Mouse (Mus musculus): Measurements from ENCODE around the gene Thap4.

Gene Thap4

DNA sequence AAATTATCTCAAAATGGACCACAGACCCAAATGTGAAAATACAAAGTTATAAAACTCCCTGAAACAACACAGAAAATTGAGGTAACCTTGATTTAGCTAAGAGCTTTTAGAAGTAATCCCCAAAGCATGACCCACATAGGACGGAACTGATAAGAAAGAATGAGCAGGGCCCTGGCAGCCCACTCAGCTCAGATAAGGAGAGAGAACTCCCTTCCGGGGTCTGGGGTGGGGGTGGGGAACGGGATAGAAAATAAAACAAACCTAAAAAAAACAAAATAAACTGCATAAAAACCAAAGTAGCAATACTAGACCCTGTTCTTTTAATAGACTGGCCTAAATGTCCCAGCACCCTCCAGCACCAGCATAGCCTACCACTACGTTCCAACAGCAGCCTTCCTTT, 12.7 kb downstream of the Thap4 start:
- no peak for DNase-seq

- no peak for DNase-seq
These were observed 14.0 kb downstream of the Thap4 start for GRCm38 (mm10) chr1:93740671-93741070.

DNA sequence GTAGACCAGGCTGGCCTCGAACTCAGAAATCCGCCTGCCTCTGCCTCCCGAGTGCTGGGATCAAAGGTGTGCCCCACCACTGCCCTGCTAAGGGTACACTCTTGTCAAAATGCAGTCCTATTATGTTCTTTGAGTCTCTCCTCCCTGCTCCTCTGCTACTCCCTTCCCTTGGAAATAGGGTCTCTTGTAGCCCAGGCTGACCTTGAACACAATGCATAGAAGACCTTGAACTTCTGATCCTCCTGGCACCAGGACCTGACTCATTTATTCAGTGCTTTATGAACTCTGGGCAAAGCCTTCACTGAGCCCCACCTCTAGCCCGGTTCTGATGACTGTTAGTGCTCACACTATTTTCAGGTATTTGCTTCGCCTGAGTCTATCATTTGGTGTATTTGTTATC, 17.0 kb downstream of the Thap4 start:
- DNase-seq = no peak

DNA sequence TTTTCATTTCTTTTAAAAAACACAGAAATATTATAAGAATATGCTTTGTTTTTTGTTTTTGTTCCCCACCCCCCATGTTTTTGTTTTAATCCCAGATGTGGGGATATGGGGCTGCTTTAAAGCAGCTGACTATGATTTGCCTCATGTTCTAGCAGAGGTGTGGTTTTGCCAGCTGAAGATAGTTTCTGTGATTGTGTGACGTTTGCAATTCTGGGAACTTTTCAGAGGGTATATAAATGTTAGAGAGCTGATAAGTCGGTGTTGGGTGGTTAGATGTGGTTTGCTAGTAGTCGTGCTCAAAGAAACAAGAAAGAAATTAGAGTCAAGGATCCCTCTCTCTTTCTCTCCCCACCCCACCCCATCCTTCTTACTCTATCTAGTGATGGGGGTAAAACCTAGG, 18.8 kb downstream of the Thap4 start:
- DNase-seq = no peak

DNA sequence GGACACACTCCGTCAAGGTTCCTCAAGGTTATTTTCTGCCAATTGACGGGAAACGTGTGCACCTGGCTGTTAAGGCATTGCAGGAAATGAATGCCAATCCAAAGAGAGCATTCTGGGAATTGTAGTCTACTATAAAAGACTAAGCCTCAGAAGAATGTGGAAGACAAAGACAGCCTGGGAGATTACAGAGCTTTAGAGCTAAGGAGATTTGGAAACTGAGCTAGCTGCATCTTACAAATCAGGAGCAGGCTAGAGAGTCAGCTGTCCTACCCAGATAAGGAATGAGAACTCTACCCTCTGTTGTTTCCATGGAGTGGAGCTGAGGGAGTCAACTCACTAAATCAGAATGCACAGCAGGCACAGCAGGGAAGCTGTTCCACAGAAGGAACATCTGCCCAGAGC, 22.8 kb downstream of the Thap4 start:
- peak; percentile 16 for DNase-seq

GRCm38 (mm10) chr1:93731103-93731502, 23.6 kb downstream of the Thap4 start:
- DNase-seq = no peak

GRCm38 (mm10) chr1:93726974-93727373, 27.7 kb downstream of the Thap4 start:
- DNase-seq = peak; percentile 83

GRCm38 (mm10) chr1:93726116-93726515, 28.5 kb downstream of the Thap4 start:
- DNase-seq = no peak

GRCm38 (mm10) chr1:93725665-93726064, 29.0 kb downstream of the Thap4 start:
- no peak for DNase-seq

DNA sequence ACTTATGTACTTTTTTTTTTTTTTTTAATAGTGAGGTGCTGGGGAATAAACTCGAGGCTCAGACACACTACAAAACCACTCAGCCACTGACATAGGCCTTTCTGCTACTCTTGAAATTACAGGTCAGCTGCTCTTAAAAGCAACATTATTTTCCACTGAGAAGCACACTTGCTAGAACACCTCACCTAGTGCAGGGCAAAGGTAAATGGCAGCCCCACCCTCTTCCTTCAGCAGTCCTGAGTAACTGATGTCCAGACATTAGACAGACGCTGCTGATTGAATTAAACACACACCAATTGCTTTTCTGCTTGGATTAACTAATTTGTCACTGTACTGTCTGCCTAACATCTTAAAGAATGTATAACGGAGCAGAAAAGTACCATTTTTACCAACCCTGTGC, 30.0 kb downstream of the Thap4 start:
- DNase-seq = no peak

DNA sequence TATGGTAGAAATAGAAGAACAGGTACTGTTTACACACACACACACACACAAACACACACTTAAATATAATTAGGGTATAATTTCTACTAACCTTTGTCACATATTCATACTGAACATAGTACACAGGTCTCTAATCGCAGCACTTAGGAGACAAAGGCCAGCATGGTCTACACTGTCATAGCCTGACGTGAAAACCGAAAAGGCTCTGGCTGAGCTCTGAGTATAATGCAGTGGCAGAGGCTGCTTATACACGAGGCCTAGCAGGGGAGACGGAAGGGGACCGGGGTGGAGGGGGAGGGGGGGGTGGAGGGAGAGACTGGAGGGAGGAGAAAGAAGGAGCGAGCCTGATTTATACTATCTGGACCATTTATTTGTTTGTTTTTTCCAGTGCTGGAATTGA, 33.1 kb downstream of the Thap4 start:
- no peak for DNase-seq

DNA sequence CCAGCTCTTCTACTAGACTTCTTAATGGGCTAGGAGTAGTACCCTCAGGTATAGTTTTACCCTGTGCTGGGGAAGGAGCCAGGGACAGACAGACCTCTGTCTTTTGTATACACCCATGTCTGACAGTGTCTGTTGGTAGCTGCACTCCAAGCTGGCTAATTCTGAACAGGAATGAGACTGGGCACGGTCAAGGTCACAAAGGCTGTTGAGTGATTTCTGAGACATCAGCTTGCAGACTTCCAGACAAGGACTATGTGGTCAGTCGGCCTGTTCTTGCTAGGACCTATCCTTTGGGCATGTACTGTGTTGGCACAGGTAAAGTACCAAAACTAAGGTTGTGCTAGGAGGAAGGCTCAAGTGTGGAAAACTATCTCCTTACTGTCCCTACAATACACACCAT, 38.5 kb downstream of the Thap4 start:
- no peak for DNase-seq

DNA sequence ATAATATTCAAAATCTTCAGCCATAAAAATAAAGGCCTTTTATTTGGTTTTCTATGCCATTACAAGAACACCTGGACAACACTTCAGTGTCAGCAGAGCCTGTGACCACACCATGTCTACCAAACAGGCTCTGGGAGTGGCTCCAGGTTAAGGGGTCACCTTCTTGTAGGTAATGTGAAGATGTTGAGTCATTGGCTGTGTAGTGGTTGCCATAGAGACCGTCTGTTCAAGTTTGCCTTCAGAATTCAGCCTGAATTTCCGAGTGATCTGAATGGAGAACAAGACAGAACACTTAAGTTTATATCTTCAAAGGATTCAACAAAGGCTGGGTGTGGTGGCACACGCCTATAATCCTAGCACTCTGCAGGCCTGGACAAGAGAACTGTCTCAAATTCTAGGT, 49.3 kb downstream of the Thap4 start:
- peak; percentile 57 for DNase-seq

DNA sequence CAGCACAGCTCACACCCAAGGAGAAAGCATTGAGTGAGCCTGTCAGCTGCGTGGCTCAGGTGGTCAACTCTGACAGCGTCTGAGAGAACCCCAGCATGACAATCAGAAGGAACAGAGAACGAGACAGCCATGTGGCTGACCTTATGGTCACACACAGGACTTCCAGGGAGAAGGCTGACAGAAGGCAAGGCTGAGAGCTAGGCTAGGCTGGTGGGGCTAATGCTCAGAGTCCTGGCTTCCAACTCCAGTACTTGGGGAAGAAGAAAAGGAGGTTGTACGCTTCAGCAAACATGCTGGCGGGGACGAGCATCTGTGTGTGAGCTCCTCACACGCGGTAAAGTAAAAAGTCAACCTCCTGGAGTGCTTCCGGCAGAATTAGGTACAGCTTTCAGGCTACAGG, 50.3 kb downstream of the Thap4 start:
- DNase-seq = no peak

GRCm38 (mm10) chr1:93703472-93704048, 51.1 kb downstream of the Thap4 start:
- DNase-seq = no peak

GRCm38 (mm10) chr1:93702106-93702505, 52.6 kb downstream of the Thap4 start:
- no peak for DNase-seq

DNA sequence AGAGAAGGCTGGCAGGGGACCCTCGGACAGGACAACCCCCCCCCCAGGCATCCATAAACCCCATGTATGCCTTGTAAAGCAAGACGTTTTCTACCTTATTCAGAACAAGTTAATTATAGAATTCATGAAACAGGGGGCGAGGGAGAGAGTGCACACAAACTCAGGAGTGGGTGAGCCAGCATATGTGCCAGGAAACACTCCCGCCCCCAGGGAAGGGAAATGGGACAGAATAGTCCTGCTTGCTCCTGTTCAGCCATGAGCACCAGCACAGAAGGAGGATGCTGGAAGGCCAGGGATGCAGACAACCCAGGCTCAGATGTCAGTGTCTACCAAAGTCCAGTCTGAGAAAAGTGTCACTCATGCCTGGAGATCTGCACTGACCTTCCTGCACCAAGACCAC, 55.5 kb downstream of the Thap4 start:
- no peak for DNase-seq

DNA sequence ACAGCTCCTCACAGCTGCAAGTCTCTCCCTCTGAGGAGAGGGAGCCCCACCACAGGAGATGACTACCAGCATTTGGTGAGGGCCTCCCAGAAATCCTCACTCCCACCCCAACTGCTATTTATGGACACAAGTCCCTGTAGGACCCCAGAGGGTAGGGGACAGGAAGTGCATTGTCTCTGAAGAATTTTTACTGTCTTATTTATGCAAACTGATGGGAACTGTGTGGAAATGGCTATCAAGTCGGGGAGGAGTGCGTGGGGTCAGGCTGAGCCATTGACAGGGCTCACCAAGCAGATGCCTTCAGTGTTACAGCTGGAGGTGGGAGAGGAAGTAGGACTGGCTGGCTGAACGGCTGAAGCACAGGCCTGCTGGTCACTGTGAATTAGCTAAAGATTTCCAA, 57.3 kb downstream of the Thap4 start:
- DNase-seq = no peak

GRCm38 (mm10) chr1:93694966-93695365, 59.7 kb downstream of the Thap4 start:
- peak; percentile 77 for DNase-seq

- no peak for DNase-seq
These were observed 60.7 kb downstream of the Thap4 start for GRCm38 (mm10) chr1:93693943-93694342.

DNA sequence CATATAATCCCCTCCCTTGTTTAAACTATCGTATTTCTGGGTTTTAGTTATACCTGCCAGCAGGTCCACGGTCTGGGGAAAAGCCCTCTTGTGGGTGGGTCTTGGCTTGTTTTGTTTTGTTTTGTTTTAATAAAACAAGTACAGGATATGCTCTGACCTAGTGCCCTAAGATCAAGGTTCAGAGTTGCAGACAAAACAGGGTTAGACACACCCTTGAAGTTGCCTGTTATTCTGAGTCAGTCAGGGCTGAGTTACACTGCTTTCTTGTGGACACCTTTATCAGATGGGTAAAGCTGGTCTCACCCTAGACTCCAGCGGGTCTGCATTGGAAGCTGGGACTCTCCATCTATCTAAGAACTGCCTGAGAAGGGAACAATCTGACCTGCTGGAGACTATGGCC, 61.2 kb downstream of the Thap4 start:
- no peak for DNase-seq

- DNase-seq = no peak
These were observed 61.9 kb downstream of the Thap4 start for GRCm38 (mm10) chr1:93692773-93693172.

DNA sequence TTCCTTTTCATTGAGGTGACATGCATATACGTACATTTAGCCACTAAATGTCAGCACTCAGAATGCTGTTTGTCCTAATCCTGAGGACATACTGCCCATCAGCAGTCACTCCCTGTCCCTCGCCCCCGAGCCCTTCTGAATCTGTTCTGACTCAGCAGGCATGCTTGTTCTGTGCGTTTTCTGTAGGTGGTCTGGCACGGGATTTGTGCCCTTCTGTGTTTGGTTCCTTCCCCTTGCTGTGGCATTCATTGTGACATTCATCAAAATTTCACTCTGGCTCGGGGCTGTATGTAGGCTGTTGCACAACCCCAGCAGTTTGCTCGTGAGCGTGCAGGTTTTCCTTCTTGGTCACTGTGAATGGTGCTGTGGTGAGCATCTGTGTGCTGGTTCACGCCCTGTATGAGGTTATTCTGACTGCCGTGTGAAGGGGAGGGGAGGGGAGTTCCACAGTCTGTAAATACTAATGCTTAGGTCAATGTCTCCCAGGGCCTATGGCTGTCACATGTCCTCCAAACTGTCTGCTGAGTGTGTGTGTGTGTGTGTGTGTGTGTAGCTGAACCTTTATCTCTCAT, 62.8 kb downstream of the Thap4 start:
- no peak for DNase-seq

DNA sequence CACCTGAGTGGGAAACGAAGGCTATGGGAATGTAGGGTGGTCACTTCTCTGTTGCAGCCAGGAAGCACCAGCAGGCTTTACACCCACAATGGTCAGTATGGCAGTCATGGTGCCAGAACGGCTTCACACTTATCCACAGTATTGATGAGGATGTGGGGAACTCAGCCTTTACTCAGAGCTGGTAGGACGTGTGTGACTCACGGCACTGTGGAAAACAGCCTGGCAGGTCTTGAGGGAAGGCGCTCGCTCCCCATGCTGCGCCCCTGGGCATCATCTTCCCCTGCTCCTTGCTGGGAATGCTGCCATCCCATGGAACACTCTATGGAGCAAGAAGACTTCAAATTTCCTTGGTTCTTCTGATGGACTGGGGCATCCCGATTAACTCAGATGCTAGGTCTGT, 63.6 kb downstream of the Thap4 start:
- no peak for DNase-seq

DNA sequence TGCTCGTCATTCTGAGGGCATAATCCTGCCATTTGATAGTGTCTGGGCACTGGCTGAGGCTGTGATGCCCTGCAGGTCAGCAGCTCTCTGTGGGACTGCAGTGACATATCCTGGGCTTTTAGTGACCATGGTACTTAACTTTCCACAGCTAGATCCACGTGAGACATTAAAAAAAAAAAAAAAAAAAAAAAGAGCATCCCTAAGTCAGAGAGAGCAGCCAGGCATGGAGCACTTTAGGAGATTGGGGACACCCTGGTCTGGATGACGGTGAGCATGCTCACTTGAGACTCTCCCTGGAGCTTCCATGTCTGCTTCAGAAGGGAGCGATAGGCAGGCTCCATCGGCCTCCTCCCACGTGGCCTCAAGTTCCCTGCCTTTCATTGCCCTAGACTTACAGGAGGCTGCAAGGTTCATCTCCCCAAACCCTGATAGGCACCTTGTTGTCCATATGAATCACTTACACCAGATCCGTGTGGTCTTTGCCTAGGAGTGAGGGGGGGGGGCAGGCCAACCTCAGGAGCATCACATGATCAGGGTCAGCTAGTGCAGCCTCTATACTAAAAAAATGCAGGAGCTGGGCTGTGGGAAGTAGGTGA, 64.7 kb downstream of the Thap4 start:
- DNase-seq = no peak
